Mouse (Mus musculus): ENCODE data around the gene Igfn1. TPM values are rescaled to one million over a fixed set of nuclear protein-coding genes. Genes with fewer than 3 reads are reported as not detected.

The Igfn1 gene
- polyA plus RNA-seq, 1 experiment = 0.81 TPM

DNA sequence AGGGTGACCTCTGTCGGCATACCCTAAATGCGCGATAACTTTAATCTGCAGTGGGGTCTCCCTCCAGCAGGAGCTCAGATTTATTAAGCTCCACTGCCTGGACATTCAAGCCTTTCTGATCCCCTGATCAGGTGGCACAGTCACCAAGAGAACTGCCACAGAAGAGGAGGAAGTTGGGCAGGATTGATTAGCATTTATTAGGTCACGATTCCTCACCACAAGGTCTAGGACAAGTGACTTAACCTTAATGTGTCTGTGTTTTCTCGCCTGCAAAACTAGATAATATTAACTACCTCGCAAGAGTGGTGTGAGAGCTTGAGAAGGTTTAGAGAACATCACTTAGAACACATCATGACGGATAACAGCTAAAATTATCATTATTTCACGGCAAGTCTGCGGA lies 41.8 kb upstream of the Igfn1 start:
- no peak for TF ChIP-seq CTCF (IDR thresholded peaks at IDR 0.05; ENCODE audit: borderline replicate concordance, control insufficient read depth, extremely low read depth, insufficient read depth, low read length, poor library complexity)
- no peak for TF ChIP-seq POLR2A (IDR thresholded peaks at IDR 0.05; ENCODE audit: control insufficient read depth, extremely low read depth, insufficient read depth, low read length, poor library complexity)
- H3K27me3 ChIP-seq (ENCODE audit: control insufficient read depth, insufficient read depth, low read length) = peaks cover 11% of the 10 kb centered on the region; the same call in 1 of the 2 replicates
- no peak for DNase-seq
- 77% methylated on average over 9 of the region's 9 CpGs for WGBS
- no peaks in the 10 kb centered on the region for H3K36me3 ChIP-seq (ENCODE audit: control insufficient read depth, insufficient read depth, low read length)
- H3K27ac ChIP-seq (ENCODE audit: control insufficient read depth, insufficient read depth, low read length) = no peak overlapping the region
- no peaks in the 10 kb centered on the region for H3K4me1 ChIP-seq (replicated peaks; ENCODE audit: control insufficient read depth, insufficient read depth, low read length)
- H3K4me3 ChIP-seq (ENCODE audit: control insufficient read depth, insufficient read depth, low read length) = no peak overlapping the region

DNA sequence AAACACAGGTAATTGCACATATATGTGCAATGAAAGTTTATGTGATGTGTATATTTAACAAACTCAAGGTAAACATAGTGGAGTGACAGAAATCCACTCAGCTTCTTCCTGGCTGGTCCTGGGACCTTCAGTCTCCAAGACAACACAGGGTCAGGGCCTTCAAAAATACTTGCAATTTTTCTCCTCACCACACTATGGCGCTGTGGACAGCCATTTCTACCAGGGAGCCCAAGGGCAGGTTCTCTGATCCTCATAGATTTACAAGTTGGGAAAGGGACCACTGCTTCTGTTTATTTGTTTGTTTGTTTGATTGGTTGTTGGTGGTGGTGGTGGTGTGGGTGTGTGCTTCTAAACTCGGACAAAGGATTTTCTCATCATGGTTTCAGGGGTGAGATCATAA lies 41.3 kb upstream of the Igfn1 start:
- peaks cover 11% of the 10 kb centered on the region; the same call in 1 of the 2 replicates for H3K27me3 ChIP-seq (ENCODE audit: control insufficient read depth, insufficient read depth, low read length)
- H3K36me3 ChIP-seq (ENCODE audit: control insufficient read depth, insufficient read depth, low read length) = no peaks in the 10 kb centered on the region
- peak; percentile 29 for DNase-seq
- H3K27ac ChIP-seq (ENCODE audit: control insufficient read depth, insufficient read depth, low read length) = no peak overlapping the region
- H3K4me3 ChIP-seq (ENCODE audit: control insufficient read depth, insufficient read depth, low read length) = no peak overlapping the region
- 10% methylated on average over 2 of the region's 2 CpGs for WGBS
- H3K4me1 ChIP-seq (replicated peaks; ENCODE audit: control insufficient read depth, insufficient read depth, low read length) = no peaks in the 10 kb centered on the region
- TF ChIP-seq CTCF (IDR thresholded peaks at IDR 0.05; ENCODE audit: borderline replicate concordance, control insufficient read depth, extremely low read depth, insufficient read depth, low read length, poor library complexity) (no peak), POLR2A (IDR thresholded peaks at IDR 0.05; ENCODE audit: control insufficient read depth, extremely low read depth, insufficient read depth, low read length, poor library complexity) (no peak)

- Histone ChIP-seq H3K27ac (ENCODE audit: control insufficient read depth, insufficient read depth, low read length) (no peak overlapping the region), H3K36me3 (ENCODE audit: control insufficient read depth, insufficient read depth, low read length) (no peaks in the 10 kb centered on the region), H3K27me3 (ENCODE audit: control insufficient read depth, insufficient read depth, low read length) (peaks cover 6% of the 10 kb centered on the region; the same call in 1 of the 2 replicates), H3K4me1 (replicated peaks; ENCODE audit: control insufficient read depth, insufficient read depth, low read length) (no peaks in the 10 kb centered on the region), H3K4me3 (ENCODE audit: control insufficient read depth, insufficient read depth, low read length) (no peak overlapping the region)
- TF ChIP-seq CTCF (IDR thresholded peaks at IDR 0.05; ENCODE audit: borderline replicate concordance, control insufficient read depth, extremely low read depth, insufficient read depth, low read length, poor library complexity) (peak; percentile 72; the same call in 1 of the 2 replicates), POLR2A (IDR thresholded peaks at IDR 0.05; ENCODE audit: control insufficient read depth, extremely low read depth, insufficient read depth, low read length, poor library complexity) (no peak)
- WGBS = 28% methylated on average over 4 of the region's 4 CpGs
- DNase-seq = peak; percentile 66
Observed at GRCm38 (mm10) chr1:136045774-136046173, 39.6 kb upstream of the Igfn1 start.

DNA sequence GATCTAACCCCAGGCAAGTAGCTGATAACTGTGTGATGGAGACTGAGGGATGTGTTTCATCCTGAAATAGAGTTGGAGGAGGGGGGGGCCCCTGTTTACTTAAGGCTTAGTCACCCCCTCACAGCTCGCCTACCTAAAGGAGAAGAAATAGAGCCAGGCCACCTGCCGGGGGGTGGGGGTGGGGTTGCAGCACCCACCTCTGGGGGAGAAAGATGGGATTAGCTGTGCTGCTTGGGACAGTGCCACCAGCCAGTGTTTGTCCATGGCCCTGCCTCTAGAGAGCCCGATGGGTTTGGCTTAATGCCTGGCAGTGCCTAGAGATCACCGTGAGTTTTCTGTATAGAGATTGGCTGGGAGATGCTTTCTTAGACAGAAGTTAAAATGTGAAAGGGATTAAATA lies 34.7 kb upstream of the Igfn1 start:
- Histone ChIP-seq H3K27me3 (ENCODE audit: control insufficient read depth, insufficient read depth, low read length) (no peaks in the 10 kb centered on the region), H3K27ac (ENCODE audit: control insufficient read depth, insufficient read depth, low read length) (no peak overlapping the region), H3K36me3 (ENCODE audit: control insufficient read depth, insufficient read depth, low read length) (no peaks in the 10 kb centered on the region), H3K4me3 (ENCODE audit: control insufficient read depth, insufficient read depth, low read length) (no peak overlapping the region), H3K4me1 (replicated peaks; ENCODE audit: control insufficient read depth, insufficient read depth, low read length) (no peaks in the 10 kb centered on the region)
- TF ChIP-seq POLR2A (IDR thresholded peaks at IDR 0.05; ENCODE audit: control insufficient read depth, extremely low read depth, insufficient read depth, low read length, poor library complexity) (no peak), CTCF (IDR thresholded peaks at IDR 0.05; ENCODE audit: borderline replicate concordance, control insufficient read depth, extremely low read depth, insufficient read depth, low read length, poor library complexity) (no peak)
- 55% methylated on average over 4 of the region's 4 CpGs for WGBS
- no peak for DNase-seq

DNA sequence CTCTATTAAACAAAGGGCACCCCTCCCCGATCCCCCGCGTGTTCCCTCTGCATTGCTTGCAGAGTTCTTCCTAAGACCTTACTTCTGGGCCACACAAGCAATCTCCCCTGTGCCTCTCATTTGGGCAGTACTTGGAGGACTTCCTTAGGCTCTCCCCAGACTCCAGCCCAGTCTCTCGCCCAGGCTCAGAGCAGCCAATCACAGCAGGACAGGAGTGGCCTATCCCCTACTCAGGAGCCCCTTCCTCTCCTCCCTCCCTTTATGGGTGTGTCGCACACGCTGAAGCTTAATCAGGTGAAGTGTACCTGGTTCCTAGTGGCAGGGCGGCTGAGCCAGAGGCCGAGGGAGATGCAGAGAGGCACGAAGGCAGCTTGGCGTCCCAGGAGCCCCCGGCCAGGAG lies 34.3 kb upstream of the Igfn1 start:
- 47% methylated on average over 11 of the region's 11 CpGs for whole genome bisulfite sequencing
- H3K27me3 ChIP-seq (ENCODE audit: control insufficient read depth, insufficient read depth, low read length) = no peaks in the 10 kb centered on the region

DNA sequence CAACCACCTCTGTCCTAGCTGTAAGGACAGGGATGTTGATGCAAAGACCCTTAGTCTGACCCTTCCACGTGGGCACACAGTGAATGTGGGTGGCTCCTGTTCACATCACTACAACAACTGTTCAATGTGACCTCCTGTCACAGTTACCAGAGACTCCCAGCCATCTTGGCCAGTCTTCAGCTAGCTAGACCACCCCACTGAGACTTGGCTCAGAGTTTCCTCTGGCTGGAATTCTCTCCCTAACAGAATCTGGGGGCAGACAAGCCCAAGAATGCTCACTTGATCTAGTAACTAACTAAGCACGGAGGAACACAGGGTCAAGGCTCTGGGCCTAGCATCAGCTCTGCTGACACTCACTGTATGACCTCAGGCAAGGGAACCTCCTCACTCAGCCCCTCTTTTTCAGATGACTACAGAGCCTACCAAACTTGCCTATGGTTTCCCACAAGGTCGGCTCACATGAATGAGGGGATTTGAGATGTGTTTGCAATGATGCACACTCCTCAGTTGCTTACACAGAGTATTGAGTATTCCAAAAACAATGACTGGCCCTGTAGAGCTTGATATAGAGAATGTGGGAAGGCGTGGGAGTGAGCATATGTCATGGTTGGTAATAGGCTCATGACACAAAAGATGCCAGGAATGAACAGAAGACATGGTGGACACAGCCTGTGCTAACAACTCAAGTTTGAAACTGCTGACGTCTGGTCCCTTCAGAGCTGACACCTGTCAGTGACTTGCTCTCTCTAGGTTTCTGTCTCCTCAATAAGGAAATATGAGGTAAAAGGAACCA lies 32.8 kb upstream of the Igfn1 start:
- TF ChIP-seq CTCF (IDR thresholded peaks at IDR 0.05; ENCODE audit: borderline replicate concordance, control insufficient read depth, extremely low read depth, insufficient read depth, low read length, poor library complexity) = no peak
- no peak for TF ChIP-seq POLR2A (IDR thresholded peaks at IDR 0.05; ENCODE audit: control insufficient read depth, extremely low read depth, insufficient read depth, low read length, poor library complexity)
- Histone ChIP-seq H3K27ac (ENCODE audit: control insufficient read depth, insufficient read depth, low read length) (no peak overlapping the region), H3K4me3 (ENCODE audit: control insufficient read depth, insufficient read depth, low read length) (no peak overlapping the region), H3K36me3 (ENCODE audit: control insufficient read depth, insufficient read depth, low read length) (peaks cover 7% of the 10 kb centered on the region), H3K27me3 (ENCODE audit: control insufficient read depth, insufficient read depth, low read length) (no peaks in the 10 kb centered on the region), H3K4me1 (replicated peaks; ENCODE audit: control insufficient read depth, insufficient read depth, low read length) (no peaks in the 10 kb centered on the region)
- no peak for DNase-seq
- WGBS = 88% methylated on average over 5 of the region's 5 CpGs

More for the DNA sequence above, 34.3 kb upstream of the Igfn1 start:
- no peak for DNase-seq
- no peaks in the 10 kb centered on the region for H3K36me3 ChIP-seq (ENCODE audit: control insufficient read depth, insufficient read depth, low read length)
- TF ChIP-seq CTCF (IDR thresholded peaks at IDR 0.05; ENCODE audit: borderline replicate concordance, control insufficient read depth, extremely low read depth, insufficient read depth, low read length, poor library complexity) (no peak), POLR2A (IDR thresholded peaks at IDR 0.05; ENCODE audit: control insufficient read depth, extremely low read depth, insufficient read depth, low read length, poor library complexity) (no peak)
- no peak overlapping the region for H3K4me3 ChIP-seq (ENCODE audit: control insufficient read depth, insufficient read depth, low read length)
- no peaks in the 10 kb centered on the region for H3K4me1 ChIP-seq (replicated peaks; ENCODE audit: control insufficient read depth, insufficient read depth, low read length)
- H3K27ac ChIP-seq (ENCODE audit: control insufficient read depth, insufficient read depth, low read length) = no peak overlapping the region
